Mouse (Mus musculus): ENCODE data around the gene Smurf2. TPM values are rescaled to one million over a fixed set of nuclear protein-coding genes. Genes with fewer than 3 reads are reported as not detected.

The Smurf2 gene
- total RNA-seq, 2 experiments from 2014 or later = 32.6 to 36.9 TPM

GRCm38 (mm10) chr11:106779388-106780088 is 141.0 kb downstream of the Smurf2 start, which contains the start of gene Polg2:
TSS of gene Polg2 (minus strand) at chr11:106779537.
- peak; percentile 80 to 91 for DNase-seq (ENCODE audit: low spot score in 2 of 2)

GRCm38 (mm10) chr11:106778589-106779387 is 141.7 kb downstream of the Smurf2 start:
- DNase-seq (ENCODE audit: low spot score in 2 of 2) = no peak

GRCm38 (mm10) chr11:106778132-106778531 is 142.4 kb downstream of the Smurf2 start:
- no peak for DNase-seq (ENCODE audit: low spot score in 2 of 2)

- no peak for DNase-seq (ENCODE audit: low spot score in 2 of 2)
Measured at GRCm38 (mm10) chr11:106777395-106777794, 143.1 kb downstream of the Smurf2 start.

GRCm38 (mm10) chr11:106776960-106777359 is 143.6 kb downstream of the Smurf2 start:
- DNase-seq (ENCODE audit: low spot score in 2 of 2) = no peak

GRCm38 (mm10) chr11:106773061-106773460 is 147.5 kb downstream of the Smurf2 start:
- DNase-seq (ENCODE audit: low spot score in 2 of 2) = no peak

- DNase-seq (ENCODE audit: low spot score in 2 of 2) = no peak
Measured at GRCm38 (mm10) chr11:106770195-106770974, 150.1 kb downstream of the Smurf2 start.

Small RNAs within 50 kb of the gene (microRNA-seq; reads per million reads assigned to microRNA genes)
- gene Gm25994 (not detected), gene Gm27322 (not detected), gene Mir3064 (4.0 reads per million, percentile 15 among the genes with 10 or more reads in this experiment)

Other genes with a start within 250 kb of the Smurf2 start
- 100 to 1,000 TPM; 123 to 126 TPM for gene Pecam1, start 170.1 kb downstream of the Smurf2 start, total RNA-seq (2021)
- 1 to 10 TPM; 1.1 to 1.8 TPM for gene Milr1, start 169.5 kb downstream of the Smurf2 start, total RNA-seq (2021)
- 1 to 10 TPM; 8.2 TPM for gene Polg2, start 141.2 kb downstream of the Smurf2 start, total RNA-seq (2021)
- gene Ddx5, start 131.5 kb downstream of the Smurf2 start, total RNA-seq (2021) = 100 to 1,000 TPM; 388 to 472 TPM
- gene Cep95, start 131.5 kb downstream of the Smurf2 start, total RNA-seq (2021) = 10 to 100 TPM in 1 of 2 experiments, 1 to 10 TPM in 1; 8.9 to 12.5 TPM
- 10 to 100 TPM; 42.4 to 47.1 TPM for gene Kpna2, start 78.8 kb upstream of the Smurf2 start, total RNA-seq (2021)
- gene 1810010H24Rik, start 105.0 kb upstream of the Smurf2 start, total RNA-seq (2021) = 1 to 10 TPM; 3.2 to 4.5 TPM
- 10 to 100 TPM; 41.5 to 45.7 TPM for gene Bptf, start 211.4 kb upstream of the Smurf2 start, total RNA-seq (2021)